Mouse (Mus musculus): ENCODE results near the gene Ssr4.

- TF ChIP-seq POLR2A (IDR thresholded peaks at IDR 0.05; ENCODE audit: low read depth, low read length) = no peak
- no peak for TF ChIP-seq CTCF (conservative IDR thresholded peaks at IDR 0.05; ENCODE audit: insufficient read depth, insufficient read length, low read depth, low read length)
Measured at GRCm38 (mm10) chrX:73787225-73787558, 364 bp downstream of the Ssr4 start.

All from kidney, adult 2 months (tissue).